Mouse (Mus musculus): ENCODE measurements around the gene Qpct. TPM values are rescaled to one million over a fixed set of nuclear protein-coding genes. Genes with fewer than 3 reads are reported as not detected.

The Qpct gene
- total RNA-seq, 2 experiments from 2014 or later: 0.21 to 1.1 TPM

GRCm38 (mm10) chr17:79069766-79070480 is 18.2 kb downstream of the Qpct start:
- no peak for ATAC-seq (replicated peaks; ENCODE audit: poor library complexity, severe bottlenecking)

GRCm38 (mm10) chr17:79071951-79072350 is 20.2 kb downstream of the Qpct start:
- no peak for ATAC-seq (replicated peaks; ENCODE audit: poor library complexity, severe bottlenecking)

GRCm38 (mm10) chr17:79076974-79077847 is 25.5 kb downstream of the Qpct start:
- no peak for ATAC-seq (replicated peaks; ENCODE audit: poor library complexity, severe bottlenecking)

GRCm38 (mm10) chr17:79077848-79078146 is 26.1 kb downstream of the Qpct start:
- ATAC-seq (replicated peaks; ENCODE audit: poor library complexity, severe bottlenecking): no peak

GRCm38 (mm10) chr17:79078248-79078647 is 26.5 kb downstream of the Qpct start:
- no peak for ATAC-seq (replicated peaks; ENCODE audit: poor library complexity, severe bottlenecking)

- no peak for ATAC-seq (replicated peaks; ENCODE audit: poor library complexity, severe bottlenecking)
Observed at GRCm38 (mm10) chr17:79091710-79092109, 40.0 kb downstream of the Qpct start.

- no peak for ATAC-seq (replicated peaks; ENCODE audit: poor library complexity, severe bottlenecking)
Observed at GRCm38 (mm10) chr17:79093286-79093975, 41.7 kb downstream of the Qpct start.

GRCm38 (mm10) chr17:79095624-79096023 is 43.9 kb downstream of the Qpct start:
- peak; percentile 91 for ATAC-seq (replicated peaks; ENCODE audit: poor library complexity, severe bottlenecking)

- ATAC-seq (replicated peaks; ENCODE audit: poor library complexity, severe bottlenecking): peak; percentile 57
Observed at GRCm38 (mm10) chr17:79099866-79100265, 48.2 kb downstream of the Qpct start.

- peak; percentile 67 for ATAC-seq (replicated peaks; ENCODE audit: poor library complexity, severe bottlenecking)
Observed at GRCm38 (mm10) chr17:79108238-79108637, 56.5 kb downstream of the Qpct start.

- no peak for ATAC-seq (replicated peaks; ENCODE audit: poor library complexity, severe bottlenecking)
Observed at GRCm38 (mm10) chr17:79109576-79109975, 57.9 kb downstream of the Qpct start.

GRCm38 (mm10) chr17:79110936-79111348 is 59.2 kb downstream of the Qpct start:
- peak; percentile 70 for ATAC-seq (replicated peaks; ENCODE audit: poor library complexity, severe bottlenecking)

- peak; percentile 27; the same call in 1 of the 2 replicates for ATAC-seq (replicated peaks; ENCODE audit: poor library complexity, severe bottlenecking)
Observed at GRCm38 (mm10) chr17:79115248-79115647, 63.5 kb downstream of the Qpct start.

GRCm38 (mm10) chr17:79119066-79119465 is 67.4 kb downstream of the Qpct start:
- no peak for ATAC-seq (replicated peaks; ENCODE audit: poor library complexity, severe bottlenecking)

- ATAC-seq (replicated peaks; ENCODE audit: poor library complexity, severe bottlenecking): no peak
Observed at GRCm38 (mm10) chr17:79120269-79120668, 68.6 kb downstream of the Qpct start.

GRCm38 (mm10) chr17:79133740-79134139 is 82.0 kb downstream of the Qpct start:
- no peak for ATAC-seq (replicated peaks; ENCODE audit: poor library complexity, severe bottlenecking)

- ATAC-seq (replicated peaks; ENCODE audit: poor library complexity, severe bottlenecking): peak; percentile 53; the same call in 1 of the 2 replicates
Observed at GRCm38 (mm10) chr17:79135826-79136225, 84.1 kb downstream of the Qpct start.

GRCm38 (mm10) chr17:79136401-79136800 is 84.7 kb downstream of the Qpct start:
- ATAC-seq (replicated peaks; ENCODE audit: poor library complexity, severe bottlenecking): no peak

All from granulocyte monocyte progenitor cell, adult 5-6 weeks (primary cell).